Mouse (Mus musculus) heart, adult 18-20 months (tissue): Measurements from ENCODE around the gene Ociad1. TPM values are rescaled to one million over a fixed set of nuclear protein-coding genes. Genes with fewer than 3 reads are reported as not detected.
"Not testable (repeated sequence)": the region's sequence is repeated elsewhere in the genome, so short reads cannot be mapped to it uniquely, and the experiment has no call there.

Experiments used
- DNase-seq, 2 experiments: peaks; one replicate each; pipeline ENCODE4 v3.0.0; 2021 to 2022; ENCODE audit warnings: mixed read lengths in 1 of 2
- total RNA-seq, 2 experiments: library from RNA; stranded (reverse); gene quantifications; 2 replicates each; pipeline ENCODE4 v1.2.3; 2021

Gene Ociad1
- total RNA-seq, 2 experiments from 2014 or later = 259 to 269 TPM

GRCm38 (mm10) chr5:73284046-73284445, 8.5 kb upstream of the Ociad1 start:
- DNase-seq = no peak

GRCm38 (mm10) chr5:73285470-73285978, 7.1 kb upstream of the Ociad1 start:
- DNase-seq = no peak

- no peak for DNase-seq
Observed at GRCm38 (mm10) chr5:73286603-73287002, 6.0 kb upstream of the Ociad1 start.

GRCm38 (mm10) chr5:73289900-73290299, 2.7 kb upstream of the Ociad1 start:
- DNase-seq = no peak

- DNase-seq = no peak
Observed at GRCm38 (mm10) chr5:73293458-73293827, 859 bp downstream of the Ociad1 start.

- no peak for DNase-seq
Observed at GRCm38 (mm10) chr5:73295016-73295415, 2.4 kb downstream of the Ociad1 start.

GRCm38 (mm10) chr5:73295916-73296315, 3.3 kb downstream of the Ociad1 start:
- no peak for DNase-seq

GRCm38 (mm10) chr5:73301601-73302307, 9.2 kb downstream of the Ociad1 start:
- DNase-seq = no peak

- DNase-seq = peak in 1 of 2 experiments; percentile 6
Observed at GRCm38 (mm10) chr5:73304507-73304906, 11.9 kb downstream of the Ociad1 start.

GRCm38 (mm10) chr5:73306486-73306885, 13.9 kb downstream of the Ociad1 start:
- DNase-seq = no peak

- DNase-seq = no peak
Observed at GRCm38 (mm10) chr5:73307297-73307696, 14.7 kb downstream of the Ociad1 start.

GRCm38 (mm10) chr5:73309496-73309895, 16.9 kb downstream of the Ociad1 start:
- no peak for DNase-seq

- DNase-seq = no peak
Observed at GRCm38 (mm10) chr5:73310401-73310800, 17.8 kb downstream of the Ociad1 start.

GRCm38 (mm10) chr5:73311458-73311857, 18.9 kb downstream of the Ociad1 start:
- DNase-seq = no peak

- DNase-seq = no peak
Observed at GRCm38 (mm10) chr5:73313591-73313990, 21.0 kb downstream of the Ociad1 start.

- DNase-seq = peak; percentile 35 to 41
Observed at GRCm38 (mm10) chr5:73314654-73315053, 22.1 kb downstream of the Ociad1 start.

GRCm38 (mm10) chr5:73319306-73319705, 26.7 kb downstream of the Ociad1 start:
- no peak for DNase-seq

- not testable (repeated sequence) for DNase-seq
Observed at GRCm38 (mm10) chr5:73322684-73323083, 30.1 kb downstream of the Ociad1 start.

GRCm38 (mm10) chr5:73323602-73324001, 31.0 kb downstream of the Ociad1 start:
- no peak for DNase-seq

GRCm38 (mm10) chr5:73324526-73325170, 32.1 kb downstream of the Ociad1 start:
- DNase-seq = no peak

GRCm38 (mm10) chr5:73331002-73331401, 38.4 kb downstream of the Ociad1 start:
- DNase-seq = no peak

GRCm38 (mm10) chr5:73336448-73336847, 43.9 kb downstream of the Ociad1 start:
- DNase-seq = no peak

- DNase-seq = peak in 1 of 2 experiments; percentile 30
Observed at GRCm38 (mm10) chr5:73337961-73338831, 45.6 kb downstream of the Ociad1 start.
